Mouse (Mus musculus): ENCODE data around the gene Qtrt1. TPM values are rescaled to one million over a fixed set of nuclear protein-coding genes. Genes with fewer than 3 reads are reported as not detected.

Gene Qtrt1
- total RNA-seq, 2 experiments from 2014 or later = 14.8 to 21.1 TPM

- no peak for DNase-seq
Measured at GRCm38 (mm10) chr9:21419646-21420045, 8.0 kb downstream of the Qtrt1 start.

- peak; percentile 97 for DNase-seq
Measured at GRCm38 (mm10) chr9:21424631-21425555, 13.3 kb downstream of the Qtrt1 start, which contains the start of gene Dnm2. Gene Dnm2, plus strand, starts transcription at chr9:21424908.

- no peak for DNase-seq
Measured at GRCm38 (mm10) chr9:21425556-21425945, 13.9 kb downstream of the Qtrt1 start.

DNA sequence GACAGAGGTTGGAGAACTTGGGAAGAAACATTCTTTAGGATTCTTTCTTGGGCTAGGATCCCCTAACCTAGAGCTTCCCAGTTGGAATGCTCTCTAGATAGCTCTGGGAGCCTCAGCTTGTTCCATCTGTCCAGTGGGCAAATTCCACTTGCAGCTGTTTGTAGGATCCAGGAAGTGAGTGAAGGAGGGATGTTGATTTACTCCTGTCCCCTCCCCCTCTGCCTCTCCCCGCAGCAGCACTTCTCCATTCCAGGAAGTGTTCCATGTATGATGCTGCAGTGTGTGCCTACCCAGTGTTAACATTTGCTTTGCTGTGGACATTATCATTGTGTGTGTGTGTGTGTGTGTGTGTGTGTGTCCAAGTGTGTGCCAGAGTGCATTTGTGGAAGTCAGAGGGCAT, 14.4 kb downstream of the Qtrt1 start:
- DNase-seq = no peak

DNA sequence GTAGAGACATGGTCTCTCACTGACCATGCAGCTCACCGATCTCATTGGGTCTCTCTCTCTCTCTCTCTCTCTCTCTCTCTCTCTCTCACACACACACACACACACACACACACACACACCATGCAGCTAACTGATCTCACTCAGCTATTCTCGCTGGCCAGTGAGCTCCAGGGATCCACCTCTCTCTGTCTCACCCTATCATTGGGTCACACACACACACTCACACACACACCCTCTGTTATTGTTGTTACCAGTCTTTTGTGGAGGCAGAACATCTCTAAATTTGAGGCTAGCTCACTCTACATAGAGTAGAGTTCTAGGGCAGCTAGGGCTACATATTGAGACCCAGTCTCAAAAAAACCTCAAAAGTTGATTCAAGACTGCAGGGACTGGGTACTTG, 14.9 kb downstream of the Qtrt1 start:
- no peak for DNase-seq

DNA sequence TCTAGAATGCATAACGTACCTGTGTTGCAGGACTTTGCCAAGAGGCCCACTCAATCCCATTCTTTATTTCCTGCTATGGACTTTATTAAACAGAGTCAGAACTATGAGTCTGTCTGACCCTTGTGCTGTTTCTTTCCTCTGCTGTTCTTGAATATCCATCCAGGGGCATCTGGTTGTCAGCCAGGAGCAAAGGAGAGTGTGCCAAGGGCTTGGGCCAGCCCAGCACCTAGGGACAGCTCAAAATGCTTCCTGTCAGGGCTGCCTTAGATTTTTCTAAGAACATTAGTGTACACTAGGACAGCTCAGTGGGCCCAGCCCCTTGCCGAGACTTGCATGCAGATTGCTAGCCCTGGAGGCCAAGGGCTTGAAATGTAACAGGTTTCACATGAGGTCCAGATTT, 16.1 kb downstream of the Qtrt1 start:
- DNase-seq = peak; percentile 78

DNA sequence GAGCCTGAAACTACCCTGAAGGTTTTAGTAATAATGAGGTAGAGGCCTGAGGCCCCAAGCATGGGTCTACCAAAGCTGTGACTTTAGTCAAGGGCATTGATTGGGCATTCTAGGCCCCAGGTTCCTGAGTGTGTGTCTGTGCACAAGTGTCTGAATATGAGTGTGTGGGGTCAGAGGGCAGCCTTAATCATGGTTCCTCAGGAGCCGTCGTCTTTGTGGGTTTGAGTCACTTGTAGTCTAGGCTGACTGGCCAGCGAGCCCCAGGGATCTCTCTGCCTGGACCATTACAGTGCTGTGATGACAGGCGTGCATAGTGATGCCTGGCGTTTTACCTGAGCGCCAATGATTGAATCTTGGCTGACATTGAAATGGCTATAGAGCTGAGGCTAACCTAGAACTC, 16.5 kb downstream of the Qtrt1 start:
- DNase-seq = no peak

DNA sequence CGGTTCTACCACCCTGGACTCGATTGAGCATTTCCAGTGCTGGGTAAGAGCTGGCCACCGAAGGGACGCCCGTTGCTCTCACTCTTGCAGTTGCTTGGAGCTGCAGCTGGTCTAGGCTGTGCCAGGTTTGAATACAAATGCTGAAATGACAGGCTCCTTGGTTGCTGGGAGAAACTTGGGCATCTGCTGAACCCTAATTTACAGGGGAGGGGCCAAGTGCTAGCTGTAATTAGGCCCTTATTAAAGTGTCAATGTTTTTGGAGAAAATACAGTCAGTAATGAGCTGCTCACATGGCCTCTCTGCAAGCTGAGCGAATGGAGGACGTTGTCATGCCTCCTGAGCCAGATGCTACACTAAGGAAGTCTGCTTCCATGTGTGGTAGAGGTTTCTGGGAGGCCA, 19.1 kb downstream of the Qtrt1 start:
- no peak for DNase-seq

DNA sequence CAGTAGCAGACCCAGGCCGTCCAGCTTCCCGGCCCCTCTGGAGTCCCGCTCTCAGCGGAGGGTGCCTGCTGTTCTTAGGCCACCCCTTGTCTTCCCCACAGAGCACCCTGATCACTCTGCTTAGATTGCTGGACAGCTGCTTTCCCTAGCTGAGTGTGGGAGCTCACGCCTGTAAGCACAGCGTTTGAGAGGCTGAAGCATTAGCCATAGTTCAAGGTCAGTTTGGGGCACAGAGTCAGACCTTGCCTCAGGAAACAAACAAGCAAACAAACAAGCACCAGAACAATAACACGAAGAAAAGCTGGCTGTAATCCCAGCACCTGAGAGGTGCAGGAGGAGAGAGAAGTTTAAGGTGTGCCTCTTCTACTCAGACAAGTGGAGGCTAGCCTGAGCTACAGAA, 20.4 kb downstream of the Qtrt1 start:
- DNase-seq = no peak

- no peak for DNase-seq
Measured at GRCm38 (mm10) chr9:21433766-21434165, 22.1 kb downstream of the Qtrt1 start.

GRCm38 (mm10) chr9:21434410-21434809, 22.8 kb downstream of the Qtrt1 start:
- DNase-seq = no peak

GRCm38 (mm10) chr9:21435777-21436635, 24.4 kb downstream of the Qtrt1 start:
- no peak for DNase-seq

GRCm38 (mm10) chr9:21437577-21437976, 25.9 kb downstream of the Qtrt1 start:
- DNase-seq = no peak

GRCm38 (mm10) chr9:21438219-21438618, 26.6 kb downstream of the Qtrt1 start:
- DNase-seq = no peak

DNA sequence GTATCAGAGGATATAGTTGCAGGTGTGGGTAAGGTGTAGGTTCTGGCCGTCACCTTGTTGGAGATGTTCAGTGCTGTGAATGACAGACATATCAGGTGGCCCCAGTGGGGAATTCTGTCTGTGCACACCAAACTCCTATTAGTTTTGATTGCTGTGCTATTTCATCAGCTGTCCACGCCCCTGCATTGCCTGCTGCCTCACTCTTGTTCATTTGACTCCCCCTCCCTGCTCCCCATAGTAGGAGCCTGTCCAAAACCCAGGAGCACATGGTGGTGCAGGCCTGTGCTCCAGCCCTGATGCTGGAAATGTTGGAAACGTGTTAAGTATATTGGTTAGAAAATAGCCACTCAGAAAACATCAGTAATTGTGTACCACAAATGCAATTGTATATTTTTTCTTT, 27.8 kb downstream of the Qtrt1 start:
- DNase-seq = no peak

DNA sequence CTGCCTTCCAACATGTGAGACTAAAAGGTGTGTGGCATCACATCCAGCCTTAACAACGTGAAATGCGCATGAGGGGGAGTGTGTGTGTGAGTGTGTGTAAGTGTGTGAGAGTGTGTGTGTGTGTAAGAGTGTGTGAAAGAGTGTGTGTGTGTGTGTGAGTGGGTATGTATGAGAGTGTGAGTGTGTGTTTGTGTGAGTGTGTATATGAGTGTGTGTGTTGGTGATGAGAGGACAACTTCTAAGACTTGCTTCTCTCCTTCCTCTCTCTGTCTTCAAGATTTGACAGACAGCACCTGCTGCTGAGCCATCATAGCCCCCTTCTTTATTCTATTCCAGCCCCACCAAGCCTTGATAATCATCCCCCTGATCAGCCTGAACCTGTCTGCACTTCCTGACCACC, 28.3 kb downstream of the Qtrt1 start:
- no peak for DNase-seq

- no peak for DNase-seq
Measured at GRCm38 (mm10) chr9:21440387-21440786, 28.8 kb downstream of the Qtrt1 start.

DNA sequence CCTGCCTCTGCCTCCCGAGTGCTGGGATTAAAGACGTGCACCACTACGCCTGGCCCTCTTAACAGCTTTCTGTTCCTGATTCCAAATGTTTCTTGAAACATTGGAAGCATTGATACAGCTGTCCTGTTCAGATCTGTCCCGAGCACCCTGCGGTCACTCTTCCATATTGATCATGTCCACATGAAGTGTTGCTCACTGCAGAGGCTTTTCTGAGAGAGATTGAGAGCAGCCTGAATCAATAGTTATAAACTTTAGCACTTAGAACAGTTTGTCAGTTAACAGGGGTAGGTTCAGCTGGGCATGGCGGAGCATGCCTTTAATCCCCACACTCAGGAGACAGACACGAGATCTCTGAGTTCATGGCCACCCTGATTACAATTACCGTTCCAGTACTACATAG, 32.2 kb downstream of the Qtrt1 start:
- no peak for DNase-seq

DNA sequence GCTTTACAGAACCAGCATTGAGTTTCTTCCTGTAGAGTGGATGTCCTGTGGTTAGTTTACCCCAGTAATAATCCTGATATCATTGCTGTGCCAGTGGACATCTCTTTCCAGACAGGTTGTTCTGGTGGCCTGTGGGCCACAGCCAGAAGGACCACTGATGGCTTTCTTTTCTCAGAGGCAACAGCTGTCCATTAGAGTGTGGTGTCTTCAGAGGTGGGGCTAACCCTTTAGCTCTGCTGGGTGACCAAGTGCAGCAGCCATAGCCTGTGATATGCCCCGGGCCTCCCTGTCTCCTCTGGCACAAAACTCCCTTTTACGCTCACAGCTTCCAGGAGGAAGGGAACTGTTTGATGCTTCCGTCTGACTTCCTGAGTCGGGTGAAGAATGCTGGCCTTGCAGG, 32.9 kb downstream of the Qtrt1 start:
- DNase-seq = no peak

GRCm38 (mm10) chr9:21445081-21445744, 33.6 kb downstream of the Qtrt1 start:
- DNase-seq = no peak

GRCm38 (mm10) chr9:21447778-21448177, 36.1 kb downstream of the Qtrt1 start:
- no peak for DNase-seq

- DNase-seq = no peak
Measured at GRCm38 (mm10) chr9:21449710-21450109, 38.1 kb downstream of the Qtrt1 start.

DNA sequence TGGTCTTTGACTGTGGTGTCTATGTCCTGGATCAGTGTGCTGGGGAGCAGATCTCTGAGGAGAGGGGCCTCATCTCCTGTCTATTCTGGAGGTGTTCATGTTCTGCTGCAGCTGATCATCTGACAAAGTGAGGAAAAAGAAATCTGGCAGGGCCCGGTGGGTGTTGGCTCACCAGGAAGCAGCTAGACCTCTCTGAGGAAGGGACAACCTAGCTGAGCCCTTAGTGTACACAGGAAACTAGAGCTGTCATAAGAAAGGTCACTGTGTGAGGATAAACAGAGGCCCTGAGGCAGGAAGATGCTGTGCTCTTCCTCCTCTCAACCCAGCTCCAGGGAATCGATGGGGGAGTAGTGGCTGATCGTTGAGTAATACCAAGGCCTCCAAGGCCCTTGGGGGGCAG, 38.6 kb downstream of the Qtrt1 start:
- DNase-seq = no peak
